Mouse (Mus musculus): ENCODE measurements at regions not wholly inside any gene's neighbourhood (a gene's known extent, or its start where the extent isn't known, plus 50 kb on each side); places are given as distances from the start of the nearest gene placed in this dataset.

- DNase-seq (ENCODE audit: low spot score in 2 of 2): no peak
Observed at GRCm38 (mm10) chr8:102421828-102422227, 363.6 kb downstream of the Cdh11 start.

- DNase-seq (ENCODE audit: low spot score in 2 of 2): no peak
Observed at GRCm38 (mm10) chr8:102414931-102415330, 370.5 kb downstream of the Cdh11 start.

- DNase-seq (ENCODE audit: low spot score in 2 of 2): no peak
Observed at GRCm38 (mm10) chr8:102413446-102413845, 372.0 kb downstream of the Cdh11 start.

DNA sequence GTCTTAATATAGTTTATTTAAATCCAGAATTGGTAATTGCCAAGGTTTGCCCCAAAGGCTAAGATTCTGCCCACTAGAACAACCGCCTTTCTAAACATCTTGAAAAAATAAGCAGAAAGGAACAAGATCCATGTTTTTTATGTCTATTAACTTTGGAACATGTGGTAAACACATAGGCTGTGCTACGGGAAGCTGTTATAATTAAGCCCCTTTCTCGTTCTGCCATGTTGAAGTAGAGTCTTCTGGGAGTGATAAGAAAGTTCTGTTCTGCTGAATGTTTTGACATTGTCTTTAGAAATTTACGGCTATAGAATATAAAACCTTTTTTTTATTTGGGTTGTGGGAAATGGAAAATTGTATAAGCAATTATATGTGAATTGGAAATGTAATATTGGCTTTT, 397.9 kb downstream of the Cdh11 start:
- DNase-seq (ENCODE audit: low spot score in 2 of 2): no peak

GRCm38 (mm10) chr8:102345392-102345791, 440.1 kb downstream of the Cdh11 start:
- no peak for DNase-seq (ENCODE audit: low spot score in 2 of 2)

GRCm38 (mm10) chr8:102332511-102332910, 452.9 kb downstream of the Cdh11 start:
- no peak for DNase-seq (ENCODE audit: low spot score in 2 of 2)

GRCm38 (mm10) chr8:102331151-102331550, 454.3 kb downstream of the Cdh11 start:
- no peak for DNase-seq (ENCODE audit: low spot score in 2 of 2)

- DNase-seq (ENCODE audit: low spot score in 2 of 2): no peak
Observed at GRCm38 (mm10) chr8:102329955-102330354, 455.5 kb downstream of the Cdh11 start.
